Mouse (Mus musculus) telencephalon, adult 2 months (tissue): ENCODE measurements at regions not wholly inside any gene's neighbourhood (a gene's known extent, or its start where the extent isn't known, plus 50 kb on each side); places are given as distances from the start of the nearest gene placed in this dataset.

Experiments used
- DNase-seq: peaks from one replicate; pipeline ENCODE4 v3.0.0-alpha.2; 2011; ENCODE audit warnings: low read depth, low spot score

DNA sequence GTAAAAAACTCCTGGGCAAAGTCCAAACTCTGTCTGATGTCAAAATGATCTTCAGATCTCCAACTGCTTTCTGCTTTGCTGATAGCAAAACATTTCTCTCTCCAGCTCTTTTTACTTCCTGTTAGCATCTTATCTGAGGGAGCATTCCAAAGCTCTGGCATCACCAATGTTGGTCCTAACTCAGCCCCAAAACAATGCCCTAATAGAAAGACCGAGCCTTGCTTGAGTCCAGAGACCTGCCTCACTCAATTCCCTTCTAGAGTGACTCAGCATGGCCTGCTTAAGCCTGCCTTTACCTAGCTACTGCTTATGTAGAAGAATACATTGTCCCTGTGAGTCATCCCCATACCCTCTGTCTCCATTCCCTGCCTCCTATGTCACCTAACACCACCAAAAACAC lies 1721.6 kb downstream of the Grik2 start:
- no peak for DNase-seq

DNA sequence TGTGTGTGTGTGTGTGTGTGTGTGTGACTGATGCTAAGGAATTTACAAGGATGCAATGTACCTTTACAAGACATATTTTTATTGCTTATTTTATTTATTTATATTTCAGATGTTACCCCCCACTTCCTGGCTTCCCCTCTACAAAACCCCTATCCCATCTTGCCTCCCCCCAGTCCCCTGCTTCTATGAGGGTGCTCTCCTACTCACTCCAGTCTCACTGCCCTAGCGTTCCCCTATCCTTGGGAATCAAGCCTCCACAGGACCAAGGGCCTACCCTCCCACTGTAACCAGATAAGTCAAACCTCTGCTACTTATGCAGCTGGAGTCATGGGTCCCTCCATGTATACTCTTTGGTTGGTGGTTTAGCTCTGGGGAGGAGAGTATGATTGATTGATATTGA lies 1761.3 kb downstream of the Grik2 start:
- DNase-seq = no peak

DNA sequence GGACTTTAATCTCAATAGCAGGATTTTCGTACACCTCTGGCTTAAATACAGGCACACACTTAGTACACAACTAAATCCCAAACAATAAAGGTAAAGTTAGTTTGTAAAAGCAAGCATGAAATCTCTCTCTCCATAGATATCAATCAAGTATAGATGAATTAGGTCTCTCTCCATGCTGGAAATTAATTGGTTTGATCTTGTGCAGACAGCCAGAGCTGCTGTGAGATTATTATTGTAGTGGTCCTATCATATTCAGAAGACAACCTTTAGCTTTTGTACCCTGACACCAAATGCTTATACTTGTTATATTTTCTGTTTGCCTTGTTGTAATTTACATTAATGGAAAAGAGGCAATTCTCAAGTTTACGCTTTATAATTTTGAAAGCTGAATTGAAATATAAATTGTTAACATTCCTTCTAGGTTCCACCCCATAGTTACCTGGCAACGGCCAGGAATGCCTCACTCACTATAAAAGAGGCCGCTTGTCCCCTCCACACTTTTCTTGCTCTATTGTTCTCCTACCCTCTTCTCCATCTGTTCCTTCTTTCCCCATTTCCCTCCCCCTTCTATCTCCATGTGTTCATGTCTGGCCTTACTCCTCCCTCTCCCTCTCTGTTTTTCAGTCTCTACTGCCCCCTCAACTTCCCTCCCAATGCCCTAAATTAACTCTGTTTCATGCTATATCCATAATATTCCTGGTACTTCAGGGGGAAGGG lies 1797.1 kb downstream of the Grik2 start:
- no peak for DNase-seq

DNA sequence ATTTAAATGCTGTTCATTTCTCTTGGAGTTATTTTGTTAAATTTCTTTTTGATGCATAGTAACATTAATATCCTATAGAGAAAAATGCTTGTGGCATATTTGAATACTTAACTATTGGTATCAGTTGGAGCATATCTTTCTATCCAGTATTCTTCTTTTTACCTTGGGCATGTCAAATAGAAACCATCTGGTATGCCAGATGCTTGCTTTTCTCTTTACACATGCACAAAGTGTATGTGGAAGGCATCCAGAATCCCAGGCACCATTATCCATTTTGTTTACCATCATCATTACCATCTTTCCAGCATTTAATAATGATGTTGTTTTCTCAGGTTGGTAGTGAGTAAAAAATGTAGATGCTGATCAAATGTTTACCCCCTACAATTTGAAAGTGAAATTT lies 1809.5 kb downstream of the Grik2 start:
- peak; percentile 17 for DNase-seq
